9 mouse cellular contexts compared by ENCODE assay signal in genomic region chr7:30607706-30608309, GRCm38 (mm10). TPM values are rescaled to one million over a fixed set of nuclear protein-coding genes. Genes with fewer than 3 reads are reported as not detected.
A peak's percentile ranks its signal among the peaks of the same experiment; 100 is the strongest.
DNase-seq lines count a peak whose midpoint lies in the region; ATAC-seq and TF ChIP-seq lines count a peak whose summit lies in the region.
"Had no signal": no experiment of that assay in that cellular context is flagged by ENCODE, and none has a peak within 500 bp of the region (broad histone marks: within the 10 kb centered on the region; RNA-seq: fewer than 3 reads in every experiment).

No protein-coding gene starts in this region.

- no peak overlapping the region for H3K4me3 ChIP-seq in liver, adult 2 months (ENCODE audit: insufficient read depth, low read depth, low read length)
- H3K4me3 ChIP-seq: limb, embryonic 13.5 days had no signal

- DNase-seq in cerebellum, postnatal 25 days: peak; percentile 60 to 77
- no peak for DNase-seq in cerebellum, adult 9-10 months
- peak; percentile 68 for DNase-seq in urinary bladder, postnatal 14 days (ENCODE audit: low spot score)
- no peak for DNase-seq in urinary bladder, adult 18-20 months (ENCODE audit: low spot score in 2 of 2)
- DNase-seq in liver, adult 2 months (ENCODE audit: extremely low read depth, low read depth, low spot score): peak; percentile 28
- no peak for DNase-seq in layer of hippocampus, postnatal 36 days

- TF ChIP-seq POLR2A in liver, adult 2 months (IDR thresholded peaks at IDR 0.05; ENCODE audit: extremely low read depth, insufficient read depth, low read length): no peak

- no peak overlapping the region for H3K9ac ChIP-seq in liver, adult 2 months (ENCODE audit: low read depth, low read length)
- H3K9ac ChIP-seq: limb, embryonic 13.5 days had no signal

- no peaks in the 10 kb centered on the region for H3K36me3 ChIP-seq in liver, adult 2 months (ENCODE audit: control insufficient read depth, insufficient read depth, low read length)
- H3K36me3 ChIP-seq: limb, embryonic 13.5 days had no signal

- no peaks in the 10 kb centered on the region for H3K27me3 ChIP-seq in liver, adult 2 months (ENCODE audit: control insufficient read depth, insufficient read depth, low read length)
- H3K27me3 ChIP-seq: limb, embryonic 13.5 days had no signal

- ATAC-seq in erythroid progenitor cell, adult 5-6 weeks (replicated peaks; ENCODE audit: low FRiP score, poor library complexity, severe bottlenecking): peak; percentile 70; the same call in 1 of the 2 replicates
- peak; percentile 67; the same call in 1 of the 2 replicates for ATAC-seq in neutrophil, adult 5-6 weeks (ENCODE audit: extremely low read depth, insufficient number of reproducible peaks, low FRiP score, poor library complexity, severe bottlenecking)

- WGBS in liver, adult 2 months: 32% methylated on average over 8 of the region's 8 CpGs

- H3K4me1 ChIP-seq in liver, adult 2 months (ENCODE audit: control insufficient read depth, insufficient read depth, low read length): no peaks in the 10 kb centered on the region
- H3K4me1 ChIP-seq: limb, embryonic 13.5 days had no signal

- H3K27ac ChIP-seq in liver, adult 2 months (replicated peaks; ENCODE audit: insufficient read depth, low read depth, low read length): no peak overlapping the region
- H3K27ac ChIP-seq: limb, embryonic 13.5 days had no signal

- no peaks in the 10 kb centered on the region for H3K79me2 ChIP-seq in liver, adult 2 months (ENCODE audit: control insufficient read depth, insufficient read depth, low read length)

- peak; percentile 84 for TF ChIP-seq CTCF in liver, adult 2 months (IDR thresholded peaks at IDR 0.05; ENCODE audit: low read depth, low read length)

RNA-seq across cellular contexts. Expression of gene Upk1a, which starts 4.8 kb away (rescaled TPM):
- total RNA-seq in erythroid progenitor cell, adult 5-6 weeks (2015; ENCODE audit: low replicate concordance): not detected in 2 replicates
- total RNA-seq in erythroid progenitor cell, adult 5-6 weeks (2017; ENCODE audit: low replicate concordance): 2.7 TPM in 1 of 2 replicates, not detected in the other
- total RNA-seq in liver, adult 2 months (2014; rRNA removed): not detected in 2 replicates
- polyA plus RNA-seq in liver, adult 2 months (2012; rRNA removed): 0.23 and 0.54 TPM in 2 replicates
- 0.49 TPM in 1 of 2 replicates, not detected in the other for total RNA-seq in neutrophil, adult 5-6 weeks (2017)
- under 1 TPM in 1 of 2 experiments, not detected in 1; 0.25 TPM for total RNA-seq in layer of hippocampus, postnatal 36 days (2021)

RNA-seq across cellular contexts. Expression of gene Zbtb32, which starts 9.1 kb away (rescaled TPM):
- not detected in 2 replicates for total RNA-seq in erythroid progenitor cell, adult 5-6 weeks (2015; ENCODE audit: low replicate concordance)
- total RNA-seq in erythroid progenitor cell, adult 5-6 weeks (2017; ENCODE audit: low replicate concordance): 0.39 TPM in 1 of 2 replicates, not detected in the other
- 0.18 and 0.87 TPM in 2 replicates for total RNA-seq in liver, adult 2 months (2014; rRNA removed)
- polyA plus RNA-seq in liver, adult 2 months (2012; rRNA removed): 0.58 and 0.61 TPM in 2 replicates
- 3.0 and 3.3 TPM in 2 replicates for total RNA-seq in neutrophil, adult 5-6 weeks (2017)
- total RNA-seq in layer of hippocampus, postnatal 36 days (2021): not detected

RNA-seq across cellular contexts. Expression of gene Cox6b1, which starts 18.1 kb away (rescaled TPM):
- total RNA-seq in erythroid progenitor cell, adult 5-6 weeks (2015; ENCODE audit: low replicate concordance): 152 and 165 TPM in 2 replicates
- total RNA-seq in erythroid progenitor cell, adult 5-6 weeks (2017; ENCODE audit: low replicate concordance): 128 and 263 TPM in 2 replicates
- 640 and 781 TPM in 2 replicates for total RNA-seq in liver, adult 2 months (2014; rRNA removed)
- 399 and 416 TPM in 2 replicates for polyA plus RNA-seq in liver, adult 2 months (2012; rRNA removed)
- total RNA-seq in neutrophil, adult 5-6 weeks (2017): 190 and 241 TPM in 2 replicates
- total RNA-seq in layer of hippocampus, postnatal 36 days (2021): 100 to 1,000 TPM; 609 to 715 TPM

RNA-seq across cellular contexts. Expression of gene Kmt2b, which starts 19.3 kb away (rescaled TPM):
- 155 and 163 TPM in 2 replicates for total RNA-seq in erythroid progenitor cell, adult 5-6 weeks (2015; ENCODE audit: low replicate concordance)
- total RNA-seq in erythroid progenitor cell, adult 5-6 weeks (2017; ENCODE audit: low replicate concordance): 47.9 and 48.0 TPM in 2 replicates
- 3.4 and 5.0 TPM in 2 replicates for total RNA-seq in liver, adult 2 months (2014; rRNA removed)
- 12.1 and 19.2 TPM in 2 replicates for polyA plus RNA-seq in liver, adult 2 months (2012; rRNA removed)
- total RNA-seq in neutrophil, adult 5-6 weeks (2017): 36.5 and 64.7 TPM in 2 replicates
- total RNA-seq in layer of hippocampus, postnatal 36 days (2021): 10 to 100 TPM; 42.3 to 53.4 TPM

RNA-seq across cellular contexts. Expression of gene Etv2, which starts 27.8 kb away (rescaled TPM):
- total RNA-seq in erythroid progenitor cell, adult 5-6 weeks (2015; ENCODE audit: low replicate concordance): not detected in 2 replicates
- total RNA-seq in erythroid progenitor cell, adult 5-6 weeks (2017; ENCODE audit: low replicate concordance): not detected in 2 replicates
- total RNA-seq in liver, adult 2 months (2014; rRNA removed): 0.18 TPM in 1 of 2 replicates, not detected in the other
- not detected in 2 replicates for polyA plus RNA-seq in liver, adult 2 months (2012; rRNA removed)
- not detected in 2 replicates for total RNA-seq in neutrophil, adult 5-6 weeks (2017)
- not detected for total RNA-seq in layer of hippocampus, postnatal 36 days (2021)
- polyA plus RNA-seq: limb, embryonic 13.5 days had no signal

Comparison
In these comparisons a context has a peak if more than half of its experiments do, and no peak if none do; other contexts are left out.
1. DNase-seq: peak in cerebellum, postnatal 25 days (2 of 2), urinary bladder, postnatal 14 days (single experiment) and liver, adult 2 months (single experiment); none in cerebellum, adult 9-10 months (single experiment), urinary bladder, adult 18-20 months (0 of 2) and layer of hippocampus, postnatal 36 days (0 of 2).